Mouse (Mus musculus) v-Abl transformed pro-B cells (cell line): ENCODE measurements around the gene Calm1.

Experiments used
- in situ Hi-C, 2 experiments: fragments of 400-800 bp; cut with MboI; formaldehyde crosslinking; loops; one replicate each; pipeline ENCODE4 v1.15.1; 2025; ENCODE audit not compliant: unreplicated experiment in 2 of 2

The Calm1 gene

GRCm38 (mm10) chr12:100198967-100199660 is at the start of gene Calm1:
Gene Calm1 (plus strand): TSS chr12:100199435.
- in situ Hi-C loops = loop anchor here in 1 of 2 experiments (25.0 kb wide), 1 partner anchor 513 kb away; no protein-coding TSS in a partner anchor

GRCm38 (mm10) chr12:100152466-100152865 is 46.8 kb upstream of the Calm1 start:
- in situ Hi-C loops = no loop called here

GRCm38 (mm10) chr12:100159261-100159975 is 39.8 kb upstream of the Calm1 start, which contains the start of gene Nrde2:
Gene Nrde2 (minus strand): TSS chr12:100159653.
- in situ Hi-C loops = no loop called here

DNA sequence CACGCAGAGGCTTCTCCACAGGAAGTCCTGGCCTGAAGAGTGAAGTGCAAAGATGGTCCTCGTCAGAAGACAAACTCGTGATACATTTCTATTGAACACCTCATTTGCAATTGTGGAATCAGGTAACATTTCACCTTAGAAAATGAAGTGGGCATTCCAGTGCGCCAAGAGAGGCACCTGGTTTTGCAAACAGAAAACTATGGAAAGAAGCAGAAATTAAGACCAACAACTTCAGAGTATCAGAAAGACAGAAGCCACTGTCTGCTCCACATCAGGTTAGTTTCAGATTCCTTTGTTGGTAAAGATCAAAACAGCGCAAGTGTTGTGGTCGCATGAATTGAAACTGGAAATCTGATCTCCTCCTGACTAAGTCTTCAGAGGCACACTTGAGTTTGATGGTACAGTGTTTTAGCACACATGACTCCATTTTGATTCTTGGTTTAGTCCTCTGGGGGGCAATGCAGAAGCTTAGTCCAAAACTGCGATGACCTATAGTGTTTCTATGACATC is 34.2 kb upstream of the Calm1 start:
- in situ Hi-C loops = loop anchor here in 1 of 2 experiments (10.0 kb wide), 2 partner anchors 560 to 680 kb away; partner anchors contain the start of gene Rps6ka5

DNA sequence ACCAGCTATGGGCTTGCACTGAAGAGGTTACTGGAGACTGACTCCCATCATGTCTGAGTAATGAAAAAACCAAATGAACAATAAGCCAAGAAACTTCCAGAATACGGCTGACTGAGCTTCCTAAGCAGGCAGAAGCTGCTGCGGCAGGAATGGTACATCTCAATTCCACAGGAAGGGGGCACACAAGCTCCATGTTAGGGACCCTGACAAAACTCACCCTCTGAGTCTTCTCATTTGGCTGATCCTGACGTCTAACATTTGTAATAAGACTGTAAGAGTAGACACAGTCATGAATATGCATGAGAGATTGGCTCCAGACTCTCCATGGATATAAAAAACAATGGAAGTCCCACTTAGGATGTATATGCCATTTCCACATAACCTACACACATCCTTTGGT is 33.1 kb upstream of the Calm1 start:
- in situ Hi-C loops = loop anchor here in 1 of 2 experiments (10.0 kb wide), 2 partner anchors 559 to 679 kb away; partner anchors contain the start of gene Rps6ka5

DNA sequence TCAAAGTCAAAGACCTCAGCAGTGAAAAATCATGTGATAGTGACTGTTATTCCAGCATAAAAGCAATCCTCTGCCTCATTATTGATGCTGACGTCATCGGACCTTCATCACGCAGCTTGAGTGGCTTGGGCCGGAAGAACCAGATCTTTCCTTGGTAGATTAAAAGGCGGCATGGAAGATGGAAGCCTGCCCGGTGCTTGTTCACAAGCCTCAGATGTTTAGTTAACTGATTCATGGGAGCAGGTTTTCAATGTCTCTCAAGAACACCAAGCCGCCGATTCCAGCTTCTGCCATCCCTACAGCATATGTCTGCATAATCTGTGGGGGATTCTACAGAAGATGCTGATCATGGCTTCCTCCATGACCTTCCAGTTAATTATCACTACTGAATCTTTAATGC is 32.3 kb upstream of the Calm1 start:
- in situ Hi-C loops = loop anchor here in 1 of 2 experiments (10.0 kb wide), 2 partner anchors 558 to 678 kb away; partner anchors contain the start of gene Rps6ka5

DNA sequence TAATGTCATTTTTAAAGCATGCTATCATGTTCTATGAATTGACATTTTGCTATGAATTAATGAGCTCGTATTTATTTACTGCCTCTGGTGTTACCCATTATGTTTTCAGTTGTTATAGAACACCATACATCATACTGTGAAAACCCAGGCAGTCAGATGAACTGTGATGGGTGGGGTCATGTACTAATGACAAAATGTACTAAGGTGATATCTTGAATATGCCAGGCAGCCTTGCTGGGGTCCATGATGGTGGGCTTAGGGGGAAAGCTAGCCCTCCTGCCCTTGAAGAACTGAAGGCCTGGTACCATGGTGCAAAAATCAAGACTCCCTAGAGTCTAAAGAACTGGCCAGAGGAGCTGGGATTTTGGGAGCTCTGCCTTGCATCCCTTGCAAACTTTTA is 31.7 kb upstream of the Calm1 start:
- in situ Hi-C loops = loop anchor here in 1 of 2 experiments (10.0 kb wide), 2 partner anchors 557 to 677 kb away; partner anchors contain the start of gene Rps6ka5

DNA sequence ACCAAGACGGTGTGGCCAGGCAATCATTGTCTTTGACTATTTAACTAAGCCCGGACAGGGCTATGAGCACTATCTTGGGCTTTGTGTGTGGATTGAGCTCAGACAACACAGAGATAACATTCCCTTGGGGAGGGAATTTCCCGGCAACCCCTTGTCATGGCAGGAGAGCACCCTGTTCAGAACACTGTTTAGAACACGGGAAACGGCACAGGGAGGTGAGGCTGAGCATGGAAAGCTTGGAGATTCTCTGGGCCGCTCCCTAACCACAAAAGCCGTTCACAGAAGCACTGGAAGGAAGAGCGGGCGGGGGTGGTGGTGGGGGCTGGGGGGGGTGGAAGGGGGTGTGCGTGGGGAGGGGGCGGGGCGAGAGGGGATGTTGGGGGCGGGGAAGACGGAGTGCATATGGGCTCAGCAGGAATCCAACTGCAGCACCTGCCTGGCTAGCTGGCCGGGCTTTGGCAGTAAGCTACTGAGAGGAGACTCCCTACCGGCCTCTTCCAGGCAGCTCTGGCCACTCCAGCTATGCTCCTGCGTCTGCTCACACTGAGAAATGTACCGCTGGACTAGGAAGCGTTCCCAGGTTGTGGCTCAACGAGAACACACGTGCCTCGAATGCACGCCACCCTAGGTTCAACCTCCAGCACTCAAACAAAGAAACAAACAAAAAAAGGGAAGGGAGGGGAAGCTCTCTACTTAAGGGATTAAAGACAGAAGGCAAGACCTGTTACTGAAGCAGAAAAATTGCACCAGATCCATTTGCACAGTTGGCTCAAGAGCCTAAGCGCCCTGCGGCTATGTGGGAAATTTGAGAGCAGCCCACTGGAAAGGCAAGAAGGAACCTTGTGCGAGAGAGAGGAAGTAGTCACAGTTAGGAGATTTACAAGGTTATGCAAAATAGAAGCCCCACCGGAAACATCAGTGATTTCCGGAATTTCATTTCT is 31.0 kb upstream of the Calm1 start:
- in situ Hi-C loops = loop anchor here in 1 of 2 experiments (10.0 kb wide), 2 partner anchors 557 to 677 kb away; partner anchors contain the start of gene Rps6ka5

- in situ Hi-C loops = no loop called here
Observed at GRCm38 (mm10) chr12:100172481-100172880, 26.8 kb upstream of the Calm1 start.

GRCm38 (mm10) chr12:100176469-100177056 is 22.7 kb upstream of the Calm1 start:
- in situ Hi-C loops = loop anchor here in 1 of 2 experiments (25.0 kb wide), 1 partner anchor 536 kb away; no protein-coding TSS in a partner anchor

- in situ Hi-C loops = loop anchor here in 1 of 2 experiments (25.0 kb wide), 1 partner anchor 533 kb away; no protein-coding TSS in a partner anchor
Observed at GRCm38 (mm10) chr12:100178898-100179440, 20.3 kb upstream of the Calm1 start.

DNA sequence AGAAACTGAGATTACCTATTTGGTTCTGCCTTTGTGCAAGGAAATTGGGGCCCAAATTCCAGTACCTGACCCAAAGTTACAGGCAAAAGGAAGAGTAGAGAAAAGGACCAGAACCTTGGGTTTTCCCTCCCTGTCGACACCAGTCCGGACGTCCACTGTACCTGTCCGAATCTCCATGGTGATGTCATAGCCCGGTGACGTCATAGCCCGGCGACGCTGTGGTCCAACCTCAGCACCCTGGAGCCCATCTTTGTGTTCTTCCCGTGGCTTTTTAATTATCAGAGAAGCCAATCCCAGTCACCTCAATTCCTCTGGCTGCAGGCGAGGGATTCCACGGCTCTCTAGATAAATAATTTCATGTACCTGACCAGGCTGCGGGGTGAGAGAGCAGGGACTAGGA is 18.4 kb upstream of the Calm1 start:
- in situ Hi-C loops = loop anchor here (10.0 to 25.0 kb wide), 3 partner anchors 304 to 664 kb away; no protein-coding TSS in a partner anchor

- in situ Hi-C loops = loop anchor here (10.0 to 25.0 kb wide), 3 partner anchors 302 to 662 kb away; no protein-coding TSS in a partner anchor
Observed at GRCm38 (mm10) chr12:100182676-100183075, 16.6 kb upstream of the Calm1 start.

DNA sequence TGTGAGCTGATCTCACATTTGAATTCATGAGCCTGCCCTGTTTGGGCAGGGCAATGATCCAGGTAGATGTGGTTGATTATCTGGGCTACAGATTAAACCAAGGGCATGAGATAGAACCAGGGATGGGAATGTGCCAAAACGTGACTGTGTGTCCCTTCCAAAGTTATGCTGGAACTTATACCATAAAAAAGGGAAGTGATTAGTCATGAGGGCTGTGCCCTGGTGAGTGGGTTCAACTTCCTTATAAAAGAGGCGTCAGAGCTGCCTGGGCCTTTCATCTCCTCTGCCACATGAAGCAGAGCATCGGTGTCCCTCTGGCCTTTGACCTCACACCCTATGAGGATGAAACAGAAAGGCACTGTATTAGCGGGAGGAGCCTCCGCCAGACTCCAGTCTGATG is 15.3 kb upstream of the Calm1 start:
- in situ Hi-C loops = loop anchor here (10.0 to 25.0 kb wide), 3 partner anchors 301 to 661 kb away; no protein-coding TSS in a partner anchor

DNA sequence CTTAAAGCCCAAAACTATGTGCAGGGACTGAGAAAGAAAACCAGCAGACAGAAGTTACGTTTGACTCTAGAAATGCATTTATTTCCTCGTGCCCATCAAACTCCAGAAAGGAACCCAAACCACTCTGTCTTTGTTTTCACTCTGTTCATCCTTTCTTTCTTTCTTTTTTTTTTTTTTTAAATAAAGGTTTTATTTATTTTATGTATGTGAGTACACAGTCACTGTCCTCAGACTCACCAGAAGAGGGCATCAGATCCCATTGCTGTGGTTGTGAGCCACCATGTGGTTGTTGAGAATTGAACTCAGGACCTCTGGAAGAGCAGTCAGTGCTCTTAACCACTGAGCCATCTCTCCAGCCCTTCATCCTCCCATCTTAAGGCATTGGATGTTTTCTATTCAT is 14.3 kb upstream of the Calm1 start:
- in situ Hi-C loops = loop anchor here (10.0 to 25.0 kb wide), 3 partner anchors 300 to 660 kb away; no protein-coding TSS in a partner anchor

DNA sequence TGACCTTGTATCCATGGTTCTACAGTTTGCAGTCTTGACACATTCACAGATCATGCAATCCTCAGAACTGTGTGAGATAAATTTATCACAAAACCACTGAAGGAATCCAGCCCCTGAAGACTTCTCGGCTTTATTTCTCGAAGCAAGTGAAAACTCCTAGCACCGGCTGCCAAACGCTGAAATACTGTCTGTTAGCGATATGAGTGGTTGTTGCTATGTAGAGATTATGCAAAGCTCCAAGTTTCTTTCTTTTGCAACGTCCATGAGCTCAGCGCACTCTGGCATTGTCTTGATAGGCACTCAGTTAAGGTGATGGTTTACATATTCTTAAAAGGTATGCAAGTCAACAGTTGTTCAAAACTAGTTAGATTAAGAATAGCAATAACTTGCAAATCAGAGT is 13.3 kb upstream of the Calm1 start:
- in situ Hi-C loops = loop anchor here (10.0 to 25.0 kb wide), 3 partner anchors 299 to 659 kb away; no protein-coding TSS in a partner anchor

DNA sequence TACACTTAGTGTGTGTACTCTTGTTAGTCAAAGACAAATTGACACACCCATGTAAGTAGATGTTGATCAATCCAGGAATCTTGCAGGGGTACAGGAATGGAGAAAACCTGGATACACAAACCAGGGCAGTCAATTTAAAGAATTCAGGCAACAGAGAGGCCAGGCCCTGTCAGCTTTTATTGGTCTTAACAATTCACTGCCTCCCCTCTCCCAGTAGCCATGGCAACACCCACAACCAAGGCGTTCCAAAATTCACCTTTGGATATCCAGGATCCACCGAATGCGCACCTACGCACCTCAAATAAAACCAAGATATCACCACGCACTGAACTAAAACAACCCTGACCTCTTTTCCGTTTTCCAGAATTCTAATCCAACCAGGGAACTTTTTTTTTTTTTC is 12.9 kb upstream of the Calm1 start:
- in situ Hi-C loops = loop anchor here (10.0 to 25.0 kb wide), 3 partner anchors 298 to 658 kb away; no protein-coding TSS in a partner anchor

DNA sequence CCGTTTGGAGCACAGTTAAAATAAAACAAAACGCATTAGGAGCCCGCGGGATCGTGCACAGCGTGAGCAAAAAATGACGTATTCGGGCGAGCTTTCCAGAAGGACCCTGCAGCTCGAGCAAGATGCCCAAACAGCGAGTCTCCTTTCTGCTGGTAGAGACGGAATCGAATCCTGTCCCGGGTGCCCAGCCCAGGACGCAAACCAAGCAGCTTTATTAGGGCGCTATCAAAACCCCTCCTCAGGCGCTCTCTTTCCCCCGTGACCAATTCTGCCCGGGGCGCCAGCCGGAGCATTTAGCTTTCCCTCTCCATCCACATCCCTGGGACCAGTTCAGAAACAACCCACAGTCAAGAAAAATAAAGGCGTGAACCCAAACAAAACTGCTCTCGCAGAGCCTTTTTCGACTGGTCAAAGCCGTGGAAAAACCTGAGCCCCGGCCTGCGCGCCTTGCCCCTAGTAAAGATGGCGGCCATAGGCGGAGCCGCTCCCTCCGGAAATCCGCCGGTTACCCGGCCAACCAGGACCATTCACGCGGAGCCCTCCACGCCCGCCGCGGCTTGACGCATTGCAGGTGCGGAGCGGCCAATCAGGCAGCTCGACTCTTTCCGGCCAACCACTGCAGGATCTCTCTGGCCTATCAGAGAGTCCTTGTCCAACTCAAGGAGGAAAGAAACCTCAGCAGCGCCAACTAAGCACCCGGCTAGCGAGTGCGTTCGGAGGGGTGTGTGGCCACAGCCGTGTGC is 12.1 kb upstream of the Calm1 start:
- in situ Hi-C loops = loop anchor here (10.0 to 25.0 kb wide), 3 partner anchors 298 to 658 kb away; no protein-coding TSS in a partner anchor
